Mouse (Mus musculus) left cerebral cortex, adult 2 months (tissue): ENCODE measurements around the gene Crtc3. TPM values are rescaled to one million over a fixed set of nuclear protein-coding genes. Genes with fewer than 3 reads are reported as not detected.
A peak's percentile ranks its signal among the peaks of the same experiment; 100 is the strongest.

Experiments used
- DNase-seq, 2 experiments: peaks; one replicate each; pipeline ENCODE4 v3.0.0; 2021 to 2022; ENCODE audit warnings: low spot score in 2 of 2, mixed read lengths in 1 of 2; ENCODE audit errors: extremely low spot score in 1 of 2
- H3K27ac ChIP-seq: fragments of 200-600 bp; 2 replicates; pipeline ENCODE4 v1.8.1; 2022
- H3K4me3 ChIP-seq: fragments of 200-600 bp; 2 replicates; pipeline ENCODE4 v1.8.1; 2022
- CTCF ChIP-seq: fragments of 200-600 bp; IDR thresholded peaks from 2 replicates; pipeline ENCODE4 v1.8.1; 2022; ENCODE audit warnings: antibody characterized with exemption, mild to moderate bottlenecking, moderate library complexity
- intact Hi-C: fragments of 180-260 bp; cut with DNase I; formaldehyde crosslinking; loops from one replicate; pipeline ENCODE4 v1.15.1; 2025
- total RNA-seq, 2 experiments: library from RNA; stranded (reverse); gene quantifications; 2 replicates each; pipeline ENCODE4 v1.2.3; 2021

Gene Crtc3
- total RNA-seq, 2 experiments from 2014 or later: 14.9 to 16.5 TPM

GRCm38 (mm10) chr7:80561271-80561670 lies 127.4 kb downstream of the Crtc3 start:
- no peak for DNase-seq
- intact Hi-C loops: no loop called here
- Histone ChIP-seq H3K4me3 (no peak overlapping the region), H3K27ac (no peak overlapping the region)
- no peak for TF ChIP-seq CTCF

- intact Hi-C loops: no loop called here
- Histone ChIP-seq H3K27ac (no peak overlapping the region), H3K4me3 (no peak overlapping the region)
- TF ChIP-seq CTCF: no peak
- DNase-seq: no peak
Observed at GRCm38 (mm10) chr7:80558572-80558971, 130.1 kb downstream of the Crtc3 start.

GRCm38 (mm10) chr7:80558101-80558500 lies 130.6 kb downstream of the Crtc3 start:
- peak; percentile 30 for TF ChIP-seq CTCF
- intact Hi-C loops: no loop called here
- no peak for DNase-seq
- Histone ChIP-seq H3K4me3 (no peak overlapping the region), H3K27ac (no peak overlapping the region)

GRCm38 (mm10) chr7:80557161-80557560 lies 131.5 kb downstream of the Crtc3 start:
- no peak for DNase-seq
- no peak for TF ChIP-seq CTCF

GRCm38 (mm10) chr7:80556166-80556565 lies 132.5 kb downstream of the Crtc3 start:
- H3K27ac ChIP-seq: no peak overlapping the region
- DNase-seq: no peak
- no peak for TF ChIP-seq CTCF
- intact Hi-C loops: no loop called here
- no peak overlapping the region for H3K4me3 ChIP-seq

More at GRCm38 (mm10) chr7:80557161-80557560, 131.5 kb downstream of the Crtc3 start:
- intact Hi-C loops: no loop called here
- H3K4me3 ChIP-seq: no peak overlapping the region
- no peak overlapping the region for H3K27ac ChIP-seq

- peak; percentile 5 for TF ChIP-seq CTCF
- H3K27ac ChIP-seq: peak overlapping the region; percentile 16
- intact Hi-C loops: no loop called here
- DNase-seq: no peak
- H3K4me3 ChIP-seq: no peak overlapping the region
Observed at GRCm38 (mm10) chr7:80555146-80555545, 133.5 kb downstream of the Crtc3 start.

GRCm38 (mm10) chr7:80554180-80555021 lies 134.3 kb downstream of the Crtc3 start:
- intact Hi-C loops: no loop called here
- H3K27ac ChIP-seq: peak overlapping the region; percentile 21
- peak in 1 of 2 experiments; percentile 14 for DNase-seq
- H3K4me3 ChIP-seq: no peak overlapping the region
- TF ChIP-seq CTCF: no peak

GRCm38 (mm10) chr7:80548513-80549260 lies 140.0 kb downstream of the Crtc3 start:
- Histone ChIP-seq H3K4me3 (no peak overlapping the region), H3K27ac (no peak overlapping the region)
- intact Hi-C loops: no loop called here
- TF ChIP-seq CTCF: no peak
- DNase-seq: no peak

GRCm38 (mm10) chr7:80542139-80542831 lies 146.4 kb downstream of the Crtc3 start:
- intact Hi-C loops: no loop called here
- Histone ChIP-seq H3K4me3 (no peak overlapping the region), H3K27ac (no peak overlapping the region)
- TF ChIP-seq CTCF: no peak
- no peak for DNase-seq

- TF ChIP-seq CTCF: no peak
- intact Hi-C loops: loop anchor here (5.0 kb wide), 1 partner anchor 142 kb away; no protein-coding TSS in a partner anchor
- H3K4me3 ChIP-seq: no peak overlapping the region
- no peak overlapping the region for H3K27ac ChIP-seq
- DNase-seq: no peak
Observed at GRCm38 (mm10) chr7:80539581-80539980, 149.1 kb downstream of the Crtc3 start.

Other genes with a start within 250 kb of the Crtc3 start
- 1 to 10 TPM; 2.9 to 6.9 TPM for gene Blm, start 153.8 kb downstream of the Crtc3 start, total RNA-seq
- gene Iqgap1, start 137.1 kb upstream of the Crtc3 start, total RNA-seq: 10 to 100 TPM; 26.0 to 27.3 TPM
- gene Zscan2, start 172.0 kb upstream of the Crtc3 start, total RNA-seq: 10 to 100 TPM; 15.9 to 16.5 TPM
- 10 to 100 TPM; 23.3 to 25.6 TPM for gene Wdr73, start 212.4 kb upstream of the Crtc3 start, total RNA-seq
- gene Nmb, start 216.2 kb upstream of the Crtc3 start, total RNA-seq: 1 to 10 TPM; 4.5 to 6.7 TPM